In genomic region chr8:64282806-64283205, GRCm38 (mm10) we compare ENCODE assay signal across 27 mouse cellular contexts.
DNase-seq lines count a peak whose midpoint lies in the region; ATAC-seq lines count a peak whose summit lies in the region.
"Had no signal": no experiment of that assay in that cellular context is flagged by ENCODE, and none has a peak within 500 bp of the region (broad histone marks: within the 10 kb centered on the region; RNA-seq: fewer than 3 reads in every experiment).

No protein-coding gene starts in this region.

- no peaks in the 10 kb centered on the region for H3K36me3 ChIP-seq in midbrain, embryonic 14.5 days (ENCODE audit: control insufficient read depth, insufficient read depth, low read length)
- H3K36me3 ChIP-seq: embryonic facial prominence, embryonic 10.5 days; embryonic facial prominence, embryonic 15.5 days; G1E; liver, embryonic 12.5 days; neural tube, embryonic 15.5 days had no signal

- ATAC-seq in cerebellum, adult (ENCODE audit: insufficient number of reproducible peaks, low FRiP score, low TSS enrichment) = 0 out of 2 replicates have a peak, but pooled peaks have one; percentile 24
- ATAC-seq in midbrain, embryonic 14.5 days (ENCODE audit: low FRiP score, low TSS enrichment) = no peak
- ATAC-seq: forebrain, embryonic 13.5 days; intestine, postnatal 0 days; liver, embryonic 12.5 days; liver, postnatal 0 days had no signal

- no peaks in the 10 kb centered on the region for H3K9me3 ChIP-seq in midbrain, embryonic 14.5 days (ENCODE audit: control insufficient read depth, low read length)
- H3K9me3 ChIP-seq: embryonic facial prominence, embryonic 10.5 days; embryonic facial prominence, embryonic 15.5 days; forebrain, embryonic 13.5 days; G1E; liver, embryonic 12.5 days; neural tube, embryonic 15.5 days had no signal

- H3K9ac ChIP-seq in midbrain, embryonic 14.5 days (replicated peaks; ENCODE audit: low read length) = no peak overlapping the region
- H3K9ac ChIP-seq: embryonic facial prominence, embryonic 15.5 days; forebrain, embryonic 13.5 days; hindbrain, embryonic 14.5 days; liver, embryonic 12.5 days; liver, postnatal 0 days; neural tube, embryonic 15.5 days had no signal

- H3K4me1 ChIP-seq in midbrain, embryonic 14.5 days (ENCODE audit: control insufficient read depth, insufficient read depth, low read length) = no peaks in the 10 kb centered on the region
- H3K4me1 ChIP-seq: embryonic facial prominence, embryonic 10.5 days; embryonic facial prominence, embryonic 15.5 days; liver, embryonic 12.5 days; neural tube, embryonic 15.5 days had no signal

- H3K4me2 ChIP-seq in midbrain, embryonic 14.5 days (ENCODE audit: low read length) = no peak overlapping the region
- H3K4me2 ChIP-seq: embryonic facial prominence, embryonic 15.5 days; forebrain, embryonic 13.5 days; heart, embryonic 11.5 days; hindbrain, embryonic 14.5 days; liver, embryonic 12.5 days; midbrain, embryonic 11.5 days; neural tube, embryonic 15.5 days had no signal

- no peak overlapping the region for H3K27ac ChIP-seq in midbrain, embryonic 14.5 days (replicated peaks; ENCODE audit: low read depth, low read length)
- H3K27ac ChIP-seq: embryonic facial prominence, embryonic 10.5 days; embryonic facial prominence, embryonic 15.5 days; forebrain, embryonic 13.5 days; hindbrain, embryonic 14.5 days; left cerebral cortex, adult 2 months; liver, embryonic 12.5 days; neural tube, embryonic 15.5 days had no signal

- no peak for DNase-seq in cerebellum, adult 11 months
- DNase-seq in brain, adult 2 months (ENCODE audit: low read depth, low spot score) = peak; percentile 55
- DNase-seq in cerebellum, adult 9-11 months = peak; percentile 25
- peak; percentile 26 for DNase-seq in retina, embryonic 14.5 days (ENCODE audit: low spot score)
- no peak for DNase-seq in testis, postnatal 10 days (ENCODE audit: low spot score)
- DNase-seq in midbrain, embryonic 14.5 days = no peak
- DNase-seq in layer of hippocampus, postnatal 14 days (ENCODE audit: low spot score in 2 of 2) = no peak
- DNase-seq: adrenal gland, postnatal 25 days; gastrocnemius, postnatal 14 days; heart, adult 18-20 months; kidney, adult 9 months; kidney, postnatal 10 days; liver, postnatal 0 days; lung, postnatal 36 days; right cerebral cortex, postnatal 14 days had no signal

- 89% methylated on average over 6 of the region's 6 CpGs for WGBS in midbrain, embryonic 14.5 days

- no peaks in the 10 kb centered on the region for H3K27me3 ChIP-seq in midbrain, embryonic 14.5 days (ENCODE audit: control insufficient read depth, insufficient read depth, low read length)
- H3K27me3 ChIP-seq: embryonic facial prominence, embryonic 15.5 days; forebrain, embryonic 13.5 days; liver, embryonic 12.5 days; neural tube, embryonic 15.5 days had no signal

- no peak overlapping the region for H3K4me3 ChIP-seq in midbrain, embryonic 14.5 days (replicated peaks; ENCODE audit: low read depth, low read length)
- H3K4me3 ChIP-seq: embryonic facial prominence, embryonic 10.5 days; embryonic facial prominence, embryonic 15.5 days; forebrain, embryonic 13.5 days; left cerebral cortex, adult 2 months; liver, embryonic 12.5 days; neural tube, embryonic 15.5 days had no signal

Comparison
In these comparisons a context has a peak if more than half of its experiments do, and no peak if none do; other contexts are left out.
1. DNase-seq: peak in brain, adult 2 months (single experiment), cerebellum, adult 9-11 months (single experiment) and retina, embryonic 14.5 days (single experiment); none in cerebellum, adult 11 months (single experiment), testis, postnatal 10 days (single experiment), midbrain, embryonic 14.5 days (single experiment) and layer of hippocampus, postnatal 14 days (0 of 2).